Mouse (Mus musculus) megakaryocyte, embryonic 14.5 days (primary cell): Measurements from ENCODE around the gene Angptl2.

Experiments
- FLI1 ChIP-seq: IDR thresholded peaks from 2 replicates; pipeline ENCODE4 v1.6.1; 2012; ENCODE audit warnings: low read length, inconsistent platforms, mixed read lengths
- GATA1 ChIP-seq: IDR thresholded peaks from 3 replicates; pipeline ENCODE4 v1.6.1; 2012; ENCODE audit warnings: mixed read lengths, low read length, inconsistent platforms, borderline replicate concordance

- TF ChIP-seq GATA1, result no peak
- TF ChIP-seq FLI1, result no peak
These were observed 9.8 kb upstream of the Angptl2 start for GRCm38 (mm10) chr2:33205939-33206525.
